Mouse (Mus musculus) lung, embryonic 14.5 days (tissue): Measurements from ENCODE around the gene Rest. TPM values are rescaled to one million over a fixed set of nuclear protein-coding genes. Genes with fewer than 3 reads are reported as not detected.

Source experiments
- ATAC-seq: fragments of 200-750 bp; cut with Nextera tagmentation; 2 replicates; pipeline ENCODE4 v1.8.0; 2017; ENCODE audit warnings: mild to moderate bottlenecking, moderate TSS enrichment, moderate library complexity; ENCODE audit not compliant: insufficient read depth
- DNase-seq: peaks from one replicate; pipeline ENCODE4 v3.0.0-alpha.2; 2015
- H3K27ac ChIP-seq: fragments of 300-500 bp; sonication (generic); 2 replicates; pipeline ENCODE4 v1.5.1; 2014; ENCODE audit warnings: low read depth, mild to moderate bottlenecking, moderate library complexity
- H3K27me3 ChIP-seq: fragments of 300-500 bp; sonication (generic); 2 replicates; pipeline ENCODE4 v1.6.1; 2014; ENCODE audit warnings: low read length, control low read depth; ENCODE audit not compliant: insufficient read depth
- H3K36me3 ChIP-seq: fragments of 300-500 bp; sonication (generic); 2 replicates; pipeline ENCODE4 v1.6.1; 2014; ENCODE audit warnings: control low read depth; ENCODE audit not compliant: insufficient read depth
- H3K4me1 ChIP-seq: fragments of 300-500 bp; sonication (generic); 2 replicates; pipeline ENCODE4 v1.6.1; 2014; ENCODE audit warnings: antibody characterized with exemption, control low read depth; ENCODE audit not compliant: insufficient read depth
- H3K4me2 ChIP-seq: fragments of 300-500 bp; sonication (generic); 2 replicates; pipeline ENCODE4 v1.6.1; 2014; ENCODE audit warnings: mild to moderate bottlenecking
- H3K4me3 ChIP-seq: fragments of 300-500 bp; sonication (generic); 2 replicates; pipeline ENCODE4 v1.5.1; 2014; ENCODE audit warnings: low read depth, low read length
- H3K9ac ChIP-seq: fragments of 300-500 bp; sonication (generic); 2 replicates; pipeline ENCODE4 v1.6.1; 2014
- H3K9me3 ChIP-seq: fragments of 300-500 bp; sonication (generic); 2 replicates; pipeline ENCODE4 v1.6.1; 2016; ENCODE audit warnings: low read depth, low read length, control low read depth
- CTCF ChIP-seq: IDR thresholded peaks from 2 replicates; pipeline ENCODE4 v1.5.1; 2016; ENCODE audit warnings: antibody characterized with exemption, low read depth
- WGBS: fragments of 180-500 bp; shearing (Covaris S2); extraction: QIAGEN DNeasy Blood & Tissue Kit; methylation state at CpG from one replicate; pipeline ENCODE4 v1.1.7; 2014; 5-methylcytosine and 5-hydroxymethylcytosine counted together
- polyA plus RNA-seq: library from polyadenylated mRNA; unstranded; fragments of >200 nt; fragmentation: Nextera tagmentation; extraction: Ambion mirVana; gene quantifications from 2 replicates; pipeline ENCODE4 v1.2.1, GENCODE M21; 2014

Gene Rest
- polyA plus RNA-seq, 1 experiment from 2014 or later, result 43.5 TPM

GRCm38 (mm10) chr5:77277204-77277603 is 11.9 kb downstream of the Rest start:
- peaks cover 92% of the 10 kb centered on the region for H3K36me3 ChIP-seq
- DNase-seq, result no peak
- no peak overlapping the region for H3K4me3 ChIP-seq
- no peak overlapping the region for H3K4me2 ChIP-seq
- 95% methylated on average over 6 of the region's 6 CpGs for WGBS
- no peak overlapping the region for H3K9ac ChIP-seq
- no peak for TF ChIP-seq CTCF
- ATAC-seq, result no peak
- no peaks in the 10 kb centered on the region for H3K9me3 ChIP-seq
- no peaks in the 10 kb centered on the region for H3K4me1 ChIP-seq
- H3K27ac ChIP-seq, result no peak overlapping the region
- H3K27me3 ChIP-seq, result no peaks in the 10 kb centered on the region

- no peak overlapping the region for H3K4me2 ChIP-seq
- H3K36me3 ChIP-seq, result peaks cover 87% of the 10 kb centered on the region
- H3K27ac ChIP-seq, result no peak overlapping the region
- no peaks in the 10 kb centered on the region for H3K9me3 ChIP-seq
- WGBS, result 84% methylated on average over 20 of the region's 20 CpGs
- ATAC-seq (0 out of 2 replicates have a peak, but pooled peaks have one; percentile 28), DNase-seq (no peak)
- H3K4me3 ChIP-seq, result no peak overlapping the region
- TF ChIP-seq CTCF, result no peak
- H3K9ac ChIP-seq, result no peak overlapping the region
- no peaks in the 10 kb centered on the region for H3K27me3 ChIP-seq
- no peaks in the 10 kb centered on the region for H3K4me1 ChIP-seq
Measured at GRCm38 (mm10) chr5:77281518-77282174, 16.4 kb downstream of the Rest start.

- WGBS, result 85% methylated on average over 9 of the region's 9 CpGs
- no peaks in the 10 kb centered on the region for H3K4me1 ChIP-seq
- no peak overlapping the region for H3K4me3 ChIP-seq
- no peaks in the 10 kb centered on the region for H3K9me3 ChIP-seq
- ATAC-seq (no peak), DNase-seq (no peak)
- H3K4me2 ChIP-seq, result no peak overlapping the region
- peaks cover 86% of the 10 kb centered on the region for H3K36me3 ChIP-seq
- H3K9ac ChIP-seq, result no peak overlapping the region
- no peaks in the 10 kb centered on the region for H3K27me3 ChIP-seq
- TF ChIP-seq CTCF, result no peak
- no peak overlapping the region for H3K27ac ChIP-seq
Measured at GRCm38 (mm10) chr5:77282242-77282641, 17.0 kb downstream of the Rest start.

- WGBS, result 84% methylated on average over 7 of the region's 7 CpGs
- ATAC-seq (no peak), DNase-seq (no peak)
- no peaks in the 10 kb centered on the region for H3K9me3 ChIP-seq
- peaks cover 92% of the 10 kb centered on the region for H3K36me3 ChIP-seq
- H3K4me3 ChIP-seq, result no peak overlapping the region
- H3K9ac ChIP-seq, result no peak overlapping the region
- TF ChIP-seq CTCF, result no peak
- H3K4me1 ChIP-seq, result no peaks in the 10 kb centered on the region
- no peak overlapping the region for H3K4me2 ChIP-seq
- no peaks in the 10 kb centered on the region for H3K27me3 ChIP-seq
- H3K27ac ChIP-seq, result no peak overlapping the region
Measured at GRCm38 (mm10) chr5:77285685-77286084, 20.4 kb downstream of the Rest start.

GRCm38 (mm10) chr5:77286904-77287303 is 21.6 kb downstream of the Rest start:
- Histone ChIP-seq H3K4me3 (no peak overlapping the region), H3K36me3 (peaks cover 84% of the 10 kb centered on the region), H3K27me3 (no peaks in the 10 kb centered on the region), H3K9ac (no peak overlapping the region), H3K27ac (no peak overlapping the region), H3K4me1 (no peaks in the 10 kb centered on the region), H3K9me3 (no peaks in the 10 kb centered on the region), H3K4me2 (no peak overlapping the region)
- TF ChIP-seq CTCF, result no peak
- no peak for ATAC-seq
- DNase-seq, result no peak
- 74% methylated on average over 5 of the region's 5 CpGs for WGBS

GRCm38 (mm10) chr5:77287901-77288300 is 22.6 kb downstream of the Rest start:
- DNase-seq (peak; percentile 39), ATAC-seq (no peak)
- no peaks in the 10 kb centered on the region for H3K4me1 ChIP-seq
- no peak overlapping the region for H3K4me3 ChIP-seq
- no peak overlapping the region for H3K9ac ChIP-seq
- no peak for TF ChIP-seq CTCF
- no peak overlapping the region for H3K4me2 ChIP-seq
- H3K27me3 ChIP-seq, result no peaks in the 10 kb centered on the region
- no peaks in the 10 kb centered on the region for H3K9me3 ChIP-seq
- no peak overlapping the region for H3K27ac ChIP-seq
- WGBS, result 79% methylated on average over 6 of the region's 6 CpGs
- peaks cover 83% of the 10 kb centered on the region for H3K36me3 ChIP-seq

- no peaks in the 10 kb centered on the region for H3K4me1 ChIP-seq
- DNase-seq (no peak), ATAC-seq (0 out of 2 replicates have a peak, but pooled peaks have one; percentile 21)
- no peak overlapping the region for H3K9ac ChIP-seq
- H3K9me3 ChIP-seq, result no peaks in the 10 kb centered on the region
- no peaks in the 10 kb centered on the region for H3K27me3 ChIP-seq
- H3K36me3 ChIP-seq, result peaks cover 84% of the 10 kb centered on the region
- no peak overlapping the region for H3K4me3 ChIP-seq
- 59% methylated on average over 8 of the region's 8 CpGs for WGBS
- no peak overlapping the region for H3K4me2 ChIP-seq
- H3K27ac ChIP-seq, result no peak overlapping the region
- no peak for TF ChIP-seq CTCF
Measured at GRCm38 (mm10) chr5:77289686-77290085, 24.4 kb downstream of the Rest start.
